In genomic region chr6:119996480-119996879, GRCm38 (mm10) we compare ENCODE assay signal across 24 mouse cellular contexts. TPM values are rescaled to one million over a fixed set of nuclear protein-coding genes. Genes with fewer than 3 reads are reported as not detected.
DNase-seq lines count a peak whose midpoint lies in the region; ATAC-seq and TF ChIP-seq lines count a peak whose summit lies in the region.
"Had no signal": no experiment of that assay in that cellular context is flagged by ENCODE, and none has a peak within 500 bp of the region (broad histone marks: within the 10 kb centered on the region; RNA-seq: fewer than 3 reads in every experiment).

No protein-coding gene starts in this region.

- no peaks in the 10 kb centered on the region for H3K9me3 ChIP-seq in forebrain, postnatal 0 days (ENCODE audit: low read length)
- H3K9me3 ChIP-seq in forebrain, embryonic 10.5 days: no peaks in the 10 kb centered on the region
- no peaks in the 10 kb centered on the region for H3K9me3 ChIP-seq in liver, postnatal 0 days (ENCODE audit: low read length)
- H3K9me3 ChIP-seq: embryonic facial prominence, embryonic 13.5 days; heart, embryonic 13.5 days; limb, embryonic 12.5 days; liver, embryonic 12.5 days; midbrain, embryonic 13.5 days had no signal

- DNase-seq in forebrain, postnatal 0 days: no peak
- DNase-seq in forebrain, embryonic 10.5 days (ENCODE audit: extremely low spot score, low spot score): no peak
- no peak for DNase-seq in liver, postnatal 0 days
- DNase-seq in liver: no peak
- peak; percentile 14 for DNase-seq in thymus, postnatal 14 days
- no peak for DNase-seq in thymus, adult 18-20 months
- DNase-seq in right cerebral cortex, postnatal 25 days: no peak
- no peak for DNase-seq in testis, postnatal 14 days (ENCODE audit: low spot score)
- DNase-seq: cerebellum, adult 18-20 months; cerebellum, postnatal 36 days; embryo, embryonic 11 days; gastrocnemius, postnatal 10 days; heart, adult 11 months; heart, postnatal 14 days; kidney, adult 11 months; lung, embryonic 14.5 days had no signal

- no peak for ATAC-seq in forebrain, postnatal 0 days
- no peak for ATAC-seq in liver, postnatal 0 days
- ATAC-seq: CD4-positive, CD25-positive, alpha-beta regulatory T cell, adult 4 months; forebrain, embryonic 14.5 days; hindbrain, postnatal 0 days; liver, embryonic 12.5 days; midbrain, embryonic 13.5 days had no signal

- H3K4me3 ChIP-seq in forebrain, postnatal 0 days (ENCODE audit: low read depth, low read length): no peak overlapping the region
- no peak overlapping the region for H3K4me3 ChIP-seq in forebrain, embryonic 10.5 days
- no peak overlapping the region for H3K4me3 ChIP-seq in liver, postnatal 0 days (ENCODE audit: low read depth, low read length)
- H3K4me3 ChIP-seq: embryonic facial prominence, embryonic 13.5 days; heart, embryonic 13.5 days; limb, embryonic 12.5 days; liver, embryonic 12.5 days; midbrain, embryonic 13.5 days had no signal

- H3K27ac ChIP-seq in forebrain, postnatal 0 days (ENCODE audit: low read depth, low read length): no peak overlapping the region
- H3K27ac ChIP-seq in forebrain, embryonic 10.5 days: no peak overlapping the region
- H3K27ac ChIP-seq in liver, postnatal 0 days (ENCODE audit: low read depth): no peak overlapping the region
- H3K27ac ChIP-seq: embryonic facial prominence, embryonic 13.5 days; heart, embryonic 13.5 days; hindbrain, postnatal 0 days; limb, embryonic 12.5 days; liver, embryonic 12.5 days; midbrain, embryonic 13.5 days had no signal

- 0 out of 2 replicates have a peak, but pooled peaks have one; percentile 12 for TF ChIP-seq CTCF in forebrain, postnatal 0 days (IDR thresholded peaks at IDR 0.05; ENCODE audit: low read depth)
- peak; percentile 19; the same call in 1 of the 2 replicates for TF ChIP-seq CTCF in liver, postnatal 0 days (IDR thresholded peaks at IDR 0.05; ENCODE audit: low read depth)

- H3K27me3 ChIP-seq in forebrain, postnatal 0 days (ENCODE audit: insufficient read depth, low read length): no peaks in the 10 kb centered on the region
- no peaks in the 10 kb centered on the region for H3K27me3 ChIP-seq in forebrain, embryonic 10.5 days (ENCODE audit: poor library complexity, severe bottlenecking)
- H3K27me3 ChIP-seq in liver, postnatal 0 days (ENCODE audit: insufficient read depth, low read length): no peaks in the 10 kb centered on the region
- H3K27me3 ChIP-seq: embryonic facial prominence, embryonic 13.5 days; heart, embryonic 13.5 days; limb, embryonic 12.5 days; liver, embryonic 12.5 days; midbrain, embryonic 13.5 days had no signal

- no peak overlapping the region for H3K4me2 ChIP-seq in forebrain, postnatal 0 days (ENCODE audit: low read depth)
- H3K4me2 ChIP-seq in liver, postnatal 0 days (ENCODE audit: low read depth, low read length): no peak overlapping the region
- H3K4me2 ChIP-seq: embryonic facial prominence, embryonic 13.5 days; heart, embryonic 13.5 days; limb, embryonic 12.5 days; liver, embryonic 12.5 days; lung, embryonic 14.5 days; midbrain, embryonic 13.5 days had no signal

- 72% methylated on average over 1 of the region's 1 CpGs for WGBS in forebrain, postnatal 0 days
- WGBS in forebrain, embryonic 10.5 days: 92% methylated on average over 1 of the region's 1 CpGs
- 69% methylated on average over 1 of the region's 1 CpGs for WGBS in liver, postnatal 0 days (ENCODE audit: insufficient replicate concordance)

- H3K9ac ChIP-seq in forebrain, postnatal 0 days: no peak overlapping the region
- no peak overlapping the region for H3K9ac ChIP-seq in liver, postnatal 0 days (replicated peaks)
- H3K9ac ChIP-seq: embryonic facial prominence, embryonic 13.5 days; heart, embryonic 13.5 days; limb, embryonic 12.5 days; liver, embryonic 12.5 days; lung, embryonic 14.5 days; midbrain, embryonic 13.5 days had no signal

- H3K36me3 ChIP-seq in forebrain, postnatal 0 days (ENCODE audit: insufficient read depth): no peaks in the 10 kb centered on the region
- H3K36me3 ChIP-seq in forebrain, embryonic 10.5 days (replicated peaks): peaks cover 33% of the 10 kb centered on the region
- H3K36me3 ChIP-seq in liver, postnatal 0 days (replicated peaks; ENCODE audit: insufficient read depth, low read length): peaks cover 25% of the 10 kb centered on the region

- TF ChIP-seq EP300 in liver, postnatal 0 days (IDR thresholded peaks at IDR 0.05; ENCODE audit: low read depth): no peak

- no peaks in the 10 kb centered on the region for H3K4me1 ChIP-seq in forebrain, postnatal 0 days (ENCODE audit: insufficient read depth)
- no peaks in the 10 kb centered on the region for H3K4me1 ChIP-seq in forebrain, embryonic 10.5 days
- H3K4me1 ChIP-seq in liver, postnatal 0 days (ENCODE audit: insufficient read depth): peaks cover 5% of the 10 kb centered on the region; the same call in 1 of the 2 replicates
- H3K4me1 ChIP-seq: embryonic facial prominence, embryonic 13.5 days; limb, embryonic 12.5 days; midbrain, embryonic 13.5 days had no signal

RNA-seq across cellular contexts. Expression of gene Wnk1, which starts 42.0 kb away (rescaled TPM):
- total RNA-seq in forebrain, postnatal 0 days (2014; rRNA removed): 95.6 and 130 TPM in 2 replicates
- 19.5 and 34.2 TPM in 2 replicates for polyA plus RNA-seq in forebrain, postnatal 0 days (2015; fragmentation: Nextera tagmentation; extraction: Ambion mirVana)
- 43.7 and 46.3 TPM in 2 replicates for polyA plus RNA-seq in forebrain, embryonic 10.5 days (2016; fragmentation: Nextera tagmentation; extraction: Ambion mirVana)
- 26.6 and 27.5 TPM in 2 replicates for polyA plus RNA-seq in liver, postnatal 0 days (2015; fragmentation: Nextera tagmentation; extraction: Ambion mirVana)
